Mouse (Mus musculus) left cerebral cortex, adult 8-10 months (tissue): ENCODE measurements around the gene Ctsf. TPM values are rescaled to one million over a fixed set of nuclear protein-coding genes. Genes with fewer than 3 reads are reported as not detected.
A peak's percentile ranks its signal among the peaks of the same experiment; 100 is the strongest.
"Not testable (repeated sequence)": the region's sequence is repeated elsewhere in the genome, so short reads cannot be mapped to it uniquely, and the experiment has no call there.

Experiments
- DNase-seq, 2 experiments: peaks; one replicate each; pipeline ENCODE4 v3.0.0; 2022; ENCODE audit warnings: low spot score in 2 of 2
- total RNA-seq, 4 experiments: library from RNA; stranded (reverse); gene quantifications; 2 replicates each; pipeline ENCODE4 v1.2.4; 2022

Ctsf gene
- total RNA-seq, 4 experiments from 2014 or later, result 107 to 126 (median 122) TPM

DNA sequence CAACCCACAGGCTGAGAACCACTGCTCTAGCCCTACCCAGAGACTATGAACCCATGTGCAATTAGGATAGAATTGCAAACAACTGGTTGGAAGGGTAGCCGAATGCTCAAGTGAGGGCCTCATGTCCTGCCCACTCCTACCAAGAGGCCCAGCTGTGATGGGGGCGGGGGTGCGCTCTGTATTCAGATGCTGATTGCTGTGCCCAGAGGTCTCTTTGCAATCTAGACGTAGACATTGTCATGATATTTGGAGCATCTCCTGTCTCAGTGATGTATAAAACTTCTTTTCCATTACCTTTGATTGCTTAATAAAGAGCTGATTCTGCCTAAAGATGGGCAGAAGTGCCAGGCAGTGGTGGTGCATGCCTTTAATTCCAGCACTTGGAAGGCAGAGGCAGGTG lies 5.1 kb upstream of the Ctsf start:
- DNase-seq, result no peak

DNA sequence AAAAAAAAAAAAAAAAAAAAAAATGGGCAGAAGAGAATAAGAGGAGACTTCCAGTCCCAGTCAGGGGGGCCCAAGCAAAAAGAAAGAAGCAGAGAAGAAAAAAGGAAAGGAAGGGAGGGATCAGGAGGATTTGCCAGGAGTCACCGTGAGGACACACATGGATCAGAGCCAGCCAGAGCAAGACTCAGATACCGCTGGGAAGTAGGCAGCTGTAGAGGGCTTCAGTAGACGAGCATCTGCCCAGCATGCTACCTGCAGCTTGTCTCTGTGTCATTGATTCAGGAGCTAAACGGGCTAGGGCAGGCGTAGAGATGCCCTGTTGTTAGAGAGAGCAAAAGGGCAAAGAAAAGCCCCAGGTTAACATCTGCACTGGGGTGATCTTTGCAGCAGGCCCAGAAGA lies 4.6 kb upstream of the Ctsf start:
- no peak for DNase-seq

- DNase-seq, result no peak
Observed at GRCm38 (mm10) chr19:4855470-4855820, 515 bp downstream of the Ctsf start.

DNA sequence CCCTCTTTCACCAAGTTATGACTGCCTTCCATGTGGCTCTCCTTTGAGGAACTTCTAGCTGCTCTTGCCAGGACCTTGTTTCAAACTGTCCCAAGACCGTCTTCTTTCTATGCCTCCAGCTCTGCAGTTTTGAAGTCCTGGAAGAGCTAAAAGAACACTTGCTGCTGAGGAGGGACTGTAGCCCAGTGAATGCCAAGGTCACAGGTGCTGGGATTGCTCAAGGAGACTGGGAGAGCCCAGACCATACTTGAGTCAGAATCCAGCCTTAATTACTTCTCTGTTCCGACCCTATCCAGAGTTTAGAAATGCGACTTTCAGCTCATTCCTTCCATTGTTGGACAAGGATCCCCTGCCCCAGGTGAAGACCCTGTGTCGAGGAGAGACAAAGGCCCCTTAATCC lies 1.0 kb downstream of the Ctsf start:
- DNase-seq, result no peak

- peak in 1 of 2 experiments; percentile 55 for DNase-seq
Observed at GRCm38 (mm10) chr19:4859081-4859480, 4.2 kb downstream of the Ctsf start.

DNA sequence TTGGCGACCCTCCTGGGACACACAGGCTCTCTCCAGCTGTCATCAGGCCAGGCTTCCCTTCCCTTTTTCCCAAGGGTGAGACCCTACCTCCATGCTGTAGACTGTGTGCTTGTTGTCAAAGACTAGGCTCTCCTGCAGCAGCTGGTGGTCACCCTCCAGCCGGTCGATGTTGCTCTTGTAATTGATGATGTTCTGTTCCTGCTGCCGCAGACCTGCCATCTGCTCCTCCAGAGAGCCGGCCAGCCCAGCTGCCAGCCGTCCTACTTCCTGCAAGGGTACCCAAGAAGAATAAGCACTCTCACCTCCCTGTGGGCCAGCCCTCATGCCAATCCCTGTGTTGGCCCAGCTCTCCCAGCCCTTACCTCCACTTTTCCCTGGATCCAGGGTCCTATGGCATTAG lies 8.1 kb downstream of the Ctsf start:
- DNase-seq, result no peak

DNA sequence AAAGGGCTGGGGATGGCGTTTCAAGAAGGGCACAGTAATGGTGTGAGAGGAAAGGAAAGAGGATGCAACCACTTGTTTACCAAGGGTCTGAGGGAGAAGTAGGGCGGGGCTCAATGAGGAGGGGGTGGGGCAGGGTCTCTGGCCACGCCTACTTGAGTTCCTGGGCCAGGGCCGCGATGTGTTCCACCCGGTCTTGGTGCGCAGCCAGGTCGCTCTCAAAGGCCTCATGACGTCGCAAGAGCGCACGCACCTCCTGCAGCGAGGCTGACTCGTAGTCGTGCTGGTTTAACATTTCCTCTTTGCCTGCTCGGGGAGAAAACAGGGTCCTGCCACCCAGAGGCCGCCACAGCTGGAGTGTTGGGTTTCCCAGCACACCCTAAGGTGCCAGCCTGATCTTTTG lies 10.2 kb downstream of the Ctsf start:
- DNase-seq, result no peak

- DNase-seq, result not testable (repeated sequence)
Observed at GRCm38 (mm10) chr19:4874613-4875012, 19.7 kb downstream of the Ctsf start.

- DNase-seq, result no peak
Observed at GRCm38 (mm10) chr19:4876241-4876640, 21.3 kb downstream of the Ctsf start.

- DNase-seq, result no peak
Observed at GRCm38 (mm10) chr19:4876755-4877154, 21.8 kb downstream of the Ctsf start.

- no peak for DNase-seq
Observed at GRCm38 (mm10) chr19:4877785-4878184, 22.9 kb downstream of the Ctsf start, which contains the start of gene Actn3. Actn3 (minus strand) TSS chr19:4877909.

- DNase-seq, result peak; percentile 93 to 97
Observed at GRCm38 (mm10) chr19:4878405-4879323, 23.7 kb downstream of the Ctsf start, which contains the start of gene Zdhhc24. Zdhhc24 (plus strand) TSS chr19:4878668.

DNA sequence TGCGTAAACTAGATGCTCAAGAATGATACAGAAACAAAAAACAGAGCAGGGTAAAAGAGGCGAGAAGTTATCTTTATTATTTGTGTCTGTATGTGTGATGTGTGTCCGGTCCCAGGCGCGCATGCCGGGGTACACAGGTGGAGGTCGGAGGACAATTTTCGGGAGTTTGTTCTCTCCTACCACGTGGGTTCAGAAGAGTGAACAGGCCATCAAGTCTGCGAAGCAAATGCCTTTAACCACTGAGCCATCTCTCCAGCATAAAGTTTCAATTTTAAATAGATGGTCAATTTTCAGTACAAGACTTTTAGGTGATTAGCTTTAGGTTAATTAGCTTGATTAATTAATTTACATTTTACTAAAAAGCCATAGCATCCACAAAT lies 24.4 kb downstream of the Ctsf start:
- DNase-seq, result no peak

DNA sequence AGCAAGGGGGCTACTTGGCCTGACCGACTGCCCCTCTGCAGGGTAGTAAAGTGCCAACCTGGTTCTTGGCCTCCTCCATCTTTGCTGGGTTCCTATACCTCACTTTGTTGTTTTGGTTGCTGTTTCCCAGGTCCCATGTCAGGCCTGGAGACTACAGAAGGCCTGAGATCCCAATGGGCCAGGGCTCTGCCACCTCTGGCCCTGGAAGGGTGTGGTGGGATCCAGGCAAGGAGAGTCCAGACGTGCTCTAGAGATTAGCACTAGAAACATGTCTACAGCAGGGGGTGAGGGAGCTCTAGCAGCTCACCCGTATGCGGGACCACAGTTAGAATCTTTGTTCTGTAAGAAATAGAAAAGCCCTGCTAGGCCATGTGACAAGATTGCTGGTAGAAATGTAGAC lies 29.0 kb downstream of the Ctsf start:
- DNase-seq, result no peak

- no peak for DNase-seq
Observed at GRCm38 (mm10) chr19:4889791-4890190, 34.9 kb downstream of the Ctsf start.

DNA sequence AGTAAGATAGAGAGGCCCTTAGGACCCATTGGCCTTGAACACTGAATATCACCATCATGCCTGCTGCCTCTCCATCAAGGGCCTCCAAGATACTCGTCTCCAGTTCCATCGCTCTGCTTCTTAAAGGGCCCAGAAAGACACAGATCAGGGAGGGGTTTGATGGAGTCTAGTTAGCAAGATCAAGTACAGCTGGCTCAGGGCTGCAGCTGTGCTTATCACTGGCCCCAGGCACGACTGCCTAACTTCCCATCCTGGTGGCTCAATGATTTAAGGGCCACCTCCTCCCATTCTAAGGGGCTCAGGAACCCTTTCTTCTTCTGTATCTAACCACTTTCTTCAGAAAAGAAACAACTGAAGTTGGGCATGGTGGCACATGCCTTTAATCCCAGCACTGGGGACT lies 36.9 kb downstream of the Ctsf start:
- DNase-seq, result no peak

GRCm38 (mm10) chr19:4896780-4897520 lies 42.0 kb downstream of the Ctsf start:
- no peak for DNase-seq

- DNase-seq, result no peak
Observed at GRCm38 (mm10) chr19:4898972-4899371, 44.0 kb downstream of the Ctsf start.

- no peak for DNase-seq
Observed at GRCm38 (mm10) chr19:4899888-4900287, 45.0 kb downstream of the Ctsf start.

DNA sequence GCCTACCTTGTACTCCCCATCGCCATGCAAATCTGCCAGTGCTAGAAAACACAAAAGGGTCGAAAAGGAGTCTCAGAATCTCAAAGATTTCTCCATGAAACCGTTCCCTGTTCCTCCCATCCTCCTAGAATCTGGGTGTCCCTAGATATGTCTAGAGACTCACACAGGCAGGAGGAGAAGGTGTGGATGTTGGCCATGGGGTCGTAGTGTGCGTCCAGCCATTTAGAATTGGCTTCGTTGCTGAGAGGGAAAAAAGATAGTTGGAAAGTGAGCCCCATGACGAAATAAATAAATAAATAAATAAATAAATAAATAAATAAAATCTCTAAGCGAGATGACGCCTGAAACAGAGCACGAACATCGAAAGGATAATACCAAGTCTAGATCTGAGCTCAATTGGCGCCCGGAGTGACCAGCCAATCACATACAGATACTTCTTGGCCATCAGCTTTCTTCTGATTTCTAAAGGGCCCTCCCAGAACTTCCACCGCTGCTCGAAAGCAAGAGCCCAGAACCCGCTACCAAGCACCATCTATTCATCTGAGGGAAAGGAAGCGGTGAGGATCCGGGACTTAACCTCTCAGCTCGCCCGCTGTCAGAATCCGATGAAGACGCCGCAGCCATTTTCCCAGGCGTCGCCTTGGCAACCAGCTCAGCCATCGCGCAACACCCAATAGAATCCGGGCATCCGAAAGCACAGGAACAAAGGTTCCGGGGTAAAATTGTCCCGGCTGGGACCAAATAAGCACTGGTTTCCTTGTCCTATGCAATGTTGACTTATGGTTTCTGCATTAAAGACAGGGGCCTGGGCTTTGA lies 51.3 kb downstream of the Ctsf start, which contains the start of gene Bbs1:
Bbs1 (minus strand) TSS at position 650 of the 816 bp plus-strand sequence.
- DNase-seq, result peak; percentile 57 to 71

GRCm38 (mm10) chr19:4908107-4908506 lies 53.2 kb downstream of the Ctsf start:
- DNase-seq, result no peak

GRCm38 (mm10) chr19:4909376-4909775 lies 54.4 kb downstream of the Ctsf start:
- DNase-seq, result no peak
